Mouse (Mus musculus) heart, embryonic 11.5 days (tissue): ENCODE measurements at regions not wholly inside any gene's neighbourhood (a gene's known extent, or its start where the extent isn't known, plus 50 kb on each side); places are given as distances from the start of the nearest gene placed in this dataset.
"Not testable (repeated sequence)": the region's sequence is repeated elsewhere in the genome, so short reads cannot be mapped to it uniquely, and the experiment has no call there.

Experiments used
- ATAC-seq: fragments of 200-750 bp; cut with Nextera tagmentation; replicated peaks from 2 replicates; pipeline ENCODE4 v1.8.0; 2017; ENCODE audit warnings: moderate library complexity; ENCODE audit not compliant: insufficient number of reproducible peaks, low FRiP score, low TSS enrichment
- H3K27ac ChIP-seq: fragments of 300-500 bp; sonication (generic); 2 replicates; pipeline ENCODE4 v1.5.1; 2014; ENCODE audit warnings: mild to moderate bottlenecking, low read depth, low read length
- H3K27me3 ChIP-seq: fragments of 300-500 bp; sonication (generic); 2 replicates; pipeline ENCODE4 v1.6.1; 2014; ENCODE audit warnings: mild to moderate bottlenecking, low read length, mixed read lengths; ENCODE audit not compliant: control insufficient read depth, insufficient read depth
- H3K36me3 ChIP-seq: fragments of 300-500 bp; sonication (generic); 2 replicates; pipeline ENCODE4 v1.6.1; 2014; ENCODE audit warnings: mild to moderate bottlenecking, low read length, moderate library complexity, mixed read lengths; ENCODE audit not compliant: control insufficient read depth, insufficient read depth
- H3K4me1 ChIP-seq: fragments of 300-500 bp; sonication (generic); 2 replicates; pipeline ENCODE4 v1.6.1; 2014; ENCODE audit warnings: low read length; ENCODE audit not compliant: control insufficient read depth, insufficient read depth
- H3K4me2 ChIP-seq: fragments of 300-500 bp; sonication (generic); 2 replicates; pipeline ENCODE4 v1.6.1; 2014; ENCODE audit warnings: mild to moderate bottlenecking, moderate library complexity
- H3K4me3 ChIP-seq: fragments of 300-500 bp; sonication (generic); 2 replicates; pipeline ENCODE4 v1.5.1; 2014; ENCODE audit warnings: low read depth, low read length
- H3K9ac ChIP-seq: fragments of 300-500 bp; sonication (generic); 2 replicates; pipeline ENCODE4 v1.6.1; 2014; ENCODE audit warnings: mild to moderate bottlenecking, low read depth, low read length, moderate library complexity
- H3K9me3 ChIP-seq: fragments of 300-500 bp; sonication (generic); replicated peaks from 2 replicates; pipeline ENCODE4 v1.6.1; 2016; ENCODE audit warnings: low read length; ENCODE audit not compliant: control insufficient read depth
- whole genome bisulfite sequencing: fragments of 180-500 bp; shearing (Covaris S2); extraction: QIAGEN DNeasy Blood & Tissue Kit; methylation state at CpG from one replicate; pipeline ENCODE4 v1.1.7; 2014; ENCODE audit not compliant: insufficient replicate concordance; 5-methylcytosine and 5-hydroxymethylcytosine counted together

GRCm38 (mm10) chr14:53721901-53722300, 532.0 kb downstream of the Dad1 start:
- H3K27me3 ChIP-seq, H3K4me2 ChIP-seq, H3K9ac ChIP-seq, H3K9me3 ChIP-seq, H3K4me3 ChIP-seq, H3K4me1 ChIP-seq, ATAC-seq, H3K27ac ChIP-seq, H3K36me3 ChIP-seq: not testable (repeated sequence)
- WGBS: 50% methylated on average over 1 of the region's 2 CpGs

- not testable (repeated sequence) for H3K36me3 ChIP-seq, H3K9ac ChIP-seq, H3K27ac ChIP-seq, ATAC-seq, H3K4me2 ChIP-seq, H3K4me3 ChIP-seq, H3K4me1 ChIP-seq, H3K9me3 ChIP-seq, H3K27me3 ChIP-seq
- 5% methylated on average over 3 of the region's 3 CpGs for WGBS
Measured at GRCm38 (mm10) chr14:53709627-53710026, 544.3 kb downstream of the Dad1 start.

- H3K27ac ChIP-seq, H3K36me3 ChIP-seq, H3K4me3 ChIP-seq, H3K9ac ChIP-seq, H3K4me1 ChIP-seq, H3K4me2 ChIP-seq, ATAC-seq, H3K9me3 ChIP-seq, H3K27me3 ChIP-seq: not testable (repeated sequence)
- WGBS: 72% methylated on average over 5 of the region's 5 CpGs
Measured at GRCm38 (mm10) chr14:53704351-53704750, 549.6 kb downstream of the Dad1 start.

GRCm38 (mm10) chr14:53703593-53703992, 550.3 kb downstream of the Dad1 start:
- WGBS: 29% methylated on average over 1 of the region's 1 CpGs
- H3K4me2 ChIP-seq, H3K9me3 ChIP-seq, H3K9ac ChIP-seq, H3K4me1 ChIP-seq, ATAC-seq, H3K27ac ChIP-seq, H3K27me3 ChIP-seq, H3K4me3 ChIP-seq, H3K36me3 ChIP-seq: not testable (repeated sequence)

- H3K4me1 ChIP-seq, H3K27me3 ChIP-seq, H3K27ac ChIP-seq, H3K9ac ChIP-seq, H3K36me3 ChIP-seq, ATAC-seq, H3K4me2 ChIP-seq, H3K4me3 ChIP-seq, H3K9me3 ChIP-seq: not testable (repeated sequence)
- 75% methylated on average over 4 of the region's 4 CpGs for WGBS
Measured at GRCm38 (mm10) chr14:53684100-53684499, 569.8 kb downstream of the Dad1 start.

- H3K27me3 ChIP-seq, H3K4me2 ChIP-seq, H3K27ac ChIP-seq, H3K4me1 ChIP-seq, ATAC-seq, H3K4me3 ChIP-seq, H3K9ac ChIP-seq, H3K36me3 ChIP-seq, H3K9me3 ChIP-seq: not testable (repeated sequence)
- 74% methylated on average over 9 of the region's 9 CpGs for WGBS
Measured at GRCm38 (mm10) chr14:53683361-53684015, 570.4 kb downstream of the Dad1 start.

- H3K36me3 ChIP-seq, ATAC-seq: not testable (repeated sequence)
- WGBS: 100% methylated on average over 1 of the region's 1 CpGs
Measured at GRCm38 (mm10) chr14:53682679-53683078, 571.2 kb downstream of the Dad1 start.

GRCm38 (mm10) chr14:53681320-53681719, 572.6 kb downstream of the Dad1 start:
- not testable (repeated sequence) for H3K27ac ChIP-seq, H3K4me3 ChIP-seq, H3K4me1 ChIP-seq, H3K4me2 ChIP-seq, H3K9me3 ChIP-seq, H3K27me3 ChIP-seq, ATAC-seq, H3K36me3 ChIP-seq, H3K9ac ChIP-seq
- 49% methylated on average over 5 of the region's 5 CpGs for whole genome bisulfite sequencing

More at GRCm38 (mm10) chr14:53682679-53683078, 571.2 kb downstream of the Dad1 start:
- H3K27ac ChIP-seq, H3K27me3 ChIP-seq, H3K4me2 ChIP-seq, H3K9me3 ChIP-seq, H3K4me3 ChIP-seq, H3K9ac ChIP-seq, H3K4me1 ChIP-seq: not testable (repeated sequence)

GRCm38 (mm10) chr14:53665681-53666080, 588.2 kb downstream of the Dad1 start:
- not testable (repeated sequence) for H3K36me3 ChIP-seq, H3K9ac ChIP-seq, H3K4me2 ChIP-seq, H3K27me3 ChIP-seq, H3K27ac ChIP-seq, H3K9me3 ChIP-seq, H3K4me1 ChIP-seq, H3K4me3 ChIP-seq, ATAC-seq
- 15% methylated on average over 2 of the region's 2 CpGs for WGBS
